10 mouse cellular contexts compared by ENCODE assay signal in the genomic region with DNA sequence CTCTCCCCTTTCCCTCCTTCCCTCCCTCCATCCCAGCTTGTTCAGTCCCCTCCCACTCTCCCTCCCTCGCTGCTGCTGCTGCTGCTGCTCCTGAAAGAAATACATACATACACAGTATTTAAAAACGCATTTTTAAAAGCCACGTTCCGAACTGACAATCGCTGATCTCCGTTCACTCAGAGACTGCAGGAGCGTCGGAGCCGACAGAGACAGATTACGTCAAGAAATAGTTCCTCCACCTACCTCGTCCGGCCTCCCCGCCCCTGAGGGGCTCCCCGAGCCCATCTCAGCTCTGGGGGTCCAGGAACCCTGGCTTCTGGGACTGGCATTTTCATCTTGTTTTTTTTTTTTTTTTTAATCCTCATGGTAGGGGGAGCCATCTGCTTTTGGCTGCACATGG. TPM values are rescaled to one million over a fixed set of nuclear protein-coding genes. Genes with fewer than 3 reads are reported as not detected.
DNase-seq lines count a peak whose midpoint lies in the region; ATAC-seq and TF ChIP-seq lines count a peak whose summit lies in the region.
"Had no signal": no experiment of that assay in that cellular context is flagged by ENCODE, and none has a peak within 500 bp of the region (broad histone marks: within the 10 kb centered on the region; RNA-seq: fewer than 3 reads in every experiment).

No protein-coding gene starts in this region.

- no peaks in the 10 kb centered on the region for H3K9me3 ChIP-seq in kidney, embryonic 14.5 days (ENCODE audit: control insufficient read depth, low read length)
- no peaks in the 10 kb centered on the region for H3K9me3 ChIP-seq in hindbrain, embryonic 12.5 days (replicated peaks)
- H3K9me3 ChIP-seq: liver, embryonic 15.5 days had no signal

- peak overlapping the region; percentile 89 for H3K4me2 ChIP-seq in kidney, embryonic 14.5 days (replicated peaks; ENCODE audit: low read depth, low read length)
- peak overlapping the region; percentile 39 for H3K4me2 ChIP-seq in hindbrain, embryonic 12.5 days (replicated peaks)
- peak overlapping the region; percentile 95 for H3K4me2 ChIP-seq in myocyte (ENCODE audit: low read depth)

- H3K4me3 ChIP-seq in kidney, embryonic 14.5 days (ENCODE audit: low read length), result peak overlapping the region; percentile 77
- H3K4me3 ChIP-seq in hindbrain, embryonic 12.5 days, result 0 out of 2 replicates have a peak overlapping the region, but pooled peaks have one; percentile 19
- peak overlapping the region; percentile 92 for H3K4me3 ChIP-seq in myocyte

- 0 out of 2 replicates have a peak, but pooled peaks have one; percentile 7 for ATAC-seq in kidney, embryonic 14.5 days (ENCODE audit: low FRiP score, low TSS enrichment)
- ATAC-seq in hindbrain, embryonic 12.5 days (ENCODE audit: low FRiP score), result no peak

- peaks cover 50% of the 10 kb centered on the region for H3K4me1 ChIP-seq in kidney, embryonic 14.5 days (ENCODE audit: control insufficient read depth, insufficient read depth, low read length)
- peaks cover 7% of the 10 kb centered on the region; the same call in 1 of the 2 replicates for H3K4me1 ChIP-seq in hindbrain, embryonic 12.5 days

- DNase-seq in kidney, adult 8-10 months, result no peak
- peak; percentile 76 for DNase-seq in MN1 (ENCODE audit: low spot score)
- no peak for DNase-seq in adrenal gland, postnatal 10 days
- no peak for DNase-seq in thymus, postnatal 0 days (ENCODE audit: low spot score)
- DNase-seq in cerebellum, postnatal 25 days, result no peak
- DNase-seq: cerebellum, adult 18-20 months had no signal

- peak overlapping the region; percentile 96 for H3K27ac ChIP-seq in kidney, embryonic 14.5 days (ENCODE audit: low read depth, low read length)
- H3K27ac ChIP-seq in hindbrain, embryonic 12.5 days, result no peak overlapping the region
- H3K27ac ChIP-seq: liver, embryonic 15.5 days had no signal

- no peaks in the 10 kb centered on the region; the same call in 1 of the 2 replicates for H3K36me3 ChIP-seq in kidney, embryonic 14.5 days (ENCODE audit: control insufficient read depth, insufficient read depth, low read length)
- H3K36me3 ChIP-seq in hindbrain, embryonic 12.5 days, result no peaks in the 10 kb centered on the region
- no peaks in the 10 kb centered on the region for H3K36me3 ChIP-seq in myocyte (ENCODE audit: control insufficient read depth, insufficient read depth)
- H3K36me3 ChIP-seq: liver, embryonic 15.5 days had no signal

- peaks cover 24% of the 10 kb centered on the region for H3K27me3 ChIP-seq in kidney, embryonic 14.5 days (ENCODE audit: control insufficient read depth, insufficient read depth, low read length)
- peaks cover 100% of the 10 kb centered on the region for H3K27me3 ChIP-seq in hindbrain, embryonic 12.5 days
- no peaks in the 10 kb centered on the region for H3K27me3 ChIP-seq in myocyte (ENCODE audit: control insufficient read depth, insufficient read depth, insufficient read length)

- peak overlapping the region; percentile 59 for H3ac ChIP-seq in myocyte (ENCODE audit: control insufficient read depth, insufficient read length)

- peak; percentile 7 for TF ChIP-seq POLR2A in myocyte (IDR thresholded peaks at IDR 0.05; ENCODE audit: insufficient read length, low read depth)

- peak overlapping the region; percentile 99 for H3K9ac ChIP-seq in kidney, embryonic 14.5 days (ENCODE audit: low read depth, low read length)
- no peak overlapping the region for H3K9ac ChIP-seq in hindbrain, embryonic 12.5 days
- H3K9ac ChIP-seq: liver, embryonic 15.5 days had no signal

- H3K79me2 ChIP-seq in myocyte (ENCODE audit: control insufficient read depth, insufficient read depth), result peaks cover 95% of the 10 kb centered on the region

- 0% methylated on average over 14 of the region's 14 CpGs for WGBS in kidney, embryonic 14.5 days
- 2% methylated on average over 14 of the region's 14 CpGs for WGBS in hindbrain, embryonic 12.5 days

TF ChIP-seq in myocyte, 11 proteins besides CTCF, POLR2A, EP300 and RAD21:
- no peak for TF ChIP-seq E2F4 (IDR thresholded peaks at IDR 0.05; ENCODE audit: insufficient read depth)
- TF ChIP-seq TCF3 (IDR thresholded peaks at IDR 0.05; ENCODE audit: insufficient read length, low read depth), result no peak
- TF ChIP-seq TCF12 (IDR thresholded peaks at IDR 0.05; ENCODE audit: insufficient read depth, poor library complexity, severe bottlenecking), result no peak
- TF ChIP-seq MAX (IDR thresholded peaks at IDR 0.05; ENCODE audit: low read depth), result no peak
- no peak for TF ChIP-seq REST (IDR thresholded peaks at IDR 0.05; ENCODE audit: insufficient read depth, insufficient read length)
TF ChIP-seq in myocyte: peak in this region for 0.

RNA-seq across cellular contexts. Expression of a gene that starts 4.7 kb away (rescaled TPM):
- polyA plus RNA-seq in kidney, embryonic 14.5 days (2014; fragmentation: Nextera tagmentation; extraction: Ambion mirVana), result 10.3 and 10.7 TPM in 2 replicates
- polyA plus RNA-seq in hindbrain, embryonic 12.5 days (2016; fragmentation: Nextera tagmentation; extraction: Ambion mirVana), result not detected in 2 replicates
- polyA plus RNA-seq in myocyte (2012; fragmentation: generic; extraction: Trizol), result 10.5 TPM
- 1 to 10 TPM; 2.4 to 3.2 TPM for total RNA-seq in adrenal gland, postnatal 10 days (2021)
- not detected in 2 replicates for polyA plus RNA-seq in thymus, postnatal 0 days (2015; fragmentation: Nextera tagmentation; extraction: Ambion mirVana)
- polyA plus RNA-seq: liver, embryonic 15.5 days had no signal

RNA-seq across cellular contexts. Expression of a gene that starts 9.5 kb away (rescaled TPM):
- 12.6 and 13.8 TPM in 2 replicates for polyA plus RNA-seq in kidney, embryonic 14.5 days (2014; fragmentation: Nextera tagmentation; extraction: Ambion mirVana)
- not detected in 2 replicates for polyA plus RNA-seq in hindbrain, embryonic 12.5 days (2016; fragmentation: Nextera tagmentation; extraction: Ambion mirVana)
- 0.71 TPM for polyA plus RNA-seq in myocyte (2012; fragmentation: generic; extraction: Trizol)
- total RNA-seq in adrenal gland, postnatal 10 days (2021), result 10 to 100 TPM; 17.0 to 21.0 TPM
- polyA plus RNA-seq in thymus, postnatal 0 days (2015; fragmentation: Nextera tagmentation; extraction: Ambion mirVana), result not detected in 2 replicates

RNA-seq across cellular contexts. Expression of a gene that starts 13.7 kb away (rescaled TPM):
- 5.1 and 5.8 TPM in 2 replicates for polyA plus RNA-seq in kidney, embryonic 14.5 days (2014; fragmentation: Nextera tagmentation; extraction: Ambion mirVana)
- 20.2 and 37.0 TPM in 2 replicates for polyA plus RNA-seq in hindbrain, embryonic 12.5 days (2016; fragmentation: Nextera tagmentation; extraction: Ambion mirVana)
- 1.2 TPM for polyA plus RNA-seq in myocyte (2012; fragmentation: generic; extraction: Trizol)
- total RNA-seq in adrenal gland, postnatal 10 days (2021), result 1 to 10 TPM; 5.5 to 6.9 TPM
- polyA plus RNA-seq in thymus, postnatal 0 days (2015; fragmentation: Nextera tagmentation; extraction: Ambion mirVana), result 0.16 TPM in 1 of 2 replicates, not detected in the other

RNA-seq across cellular contexts. Expression of a gene that starts 14.3 kb away (rescaled TPM):
- 62.9 and 64.5 TPM in 2 replicates for polyA plus RNA-seq in kidney, embryonic 14.5 days (2014; fragmentation: Nextera tagmentation; extraction: Ambion mirVana)
- polyA plus RNA-seq in hindbrain, embryonic 12.5 days (2016; fragmentation: Nextera tagmentation; extraction: Ambion mirVana), result not detected in 2 replicates
- 43.5 TPM for polyA plus RNA-seq in myocyte (2012; fragmentation: generic; extraction: Trizol)
- total RNA-seq in adrenal gland, postnatal 10 days (2021), result 1 to 10 TPM in 1 of 2 experiments, under 1 TPM in 1; 0.94 to 1.4 TPM
- not detected in 2 replicates for polyA plus RNA-seq in thymus, postnatal 0 days (2015; fragmentation: Nextera tagmentation; extraction: Ambion mirVana)
- polyA plus RNA-seq: liver, embryonic 15.5 days had no signal

RNA-seq across cellular contexts. Expression of a gene that starts 17.1 kb away (rescaled TPM):
- polyA plus RNA-seq in kidney, embryonic 14.5 days (2014; fragmentation: Nextera tagmentation; extraction: Ambion mirVana), result 12.3 and 16.1 TPM in 2 replicates
- 2.1 and 2.3 TPM in 2 replicates for polyA plus RNA-seq in hindbrain, embryonic 12.5 days (2016; fragmentation: Nextera tagmentation; extraction: Ambion mirVana)
- polyA plus RNA-seq in myocyte (2012; fragmentation: generic; extraction: Trizol), result 14.0 TPM
- total RNA-seq in adrenal gland, postnatal 10 days (2021), result 10 to 100 TPM; 25.1 to 35.7 TPM
- polyA plus RNA-seq in thymus, postnatal 0 days (2015; fragmentation: Nextera tagmentation; extraction: Ambion mirVana), result 0.14 TPM in 1 of 2 replicates, not detected in the other

Comparison
In these comparisons a context has a peak if more than half of its experiments do, and no peak if none do; other contexts are left out.
1. H3K4me2 ChIP-seq: peak in every context shown above with its lines; median percentile 95 in myocyte; 89 in kidney, embryonic 14.5 days; 39 in hindbrain, embryonic 12.5 days.
2. H3K4me3 ChIP-seq: peak in every context shown above with its lines; median percentile 92 in myocyte; 77 in kidney, embryonic 14.5 days; 19 in hindbrain, embryonic 12.5 days.
3. RNA of a gene that starts 4.7 kb away (polyA plus RNA-seq): 10.5 TPM in myocyte (single experiment) and 10.3 to 10.7 TPM in kidney, embryonic 14.5 days; not detected in hindbrain, embryonic 12.5 days and not detected in thymus, postnatal 0 days; every median in the first group is over 10 times any median in the second.